Mouse (Mus musculus) lung, adult 2 months (tissue): ENCODE measurements at regions not wholly inside any gene's neighbourhood (a gene's known extent, or its start where the extent isn't known, plus 50 kb on each side); places are given as distances from the start of the nearest gene placed in this dataset.

Experiments
- DNase-seq: peaks from one replicate; pipeline ENCODE4 v3.0.0; 2022
- H3K4me1 ChIP-seq: fragments of 200-500 bp; 2 replicates; pipeline ENCODE4 v1.6.1; 2011; ENCODE audit warnings: low read length; ENCODE audit not compliant: control insufficient read depth, insufficient read depth
- H3K4me3 ChIP-seq: fragments of 200-500 bp; replicated peaks from 2 replicates; pipeline ENCODE3; 2011; ENCODE audit warnings: low read depth, mild to moderate bottlenecking, control low read depth, low read length; ENCODE audit errors: extremely low read depth
- CTCF ChIP-seq: fragments of 200-500 bp; IDR thresholded peaks from 2 replicates; pipeline ENCODE4 v1.5.1; 2011; ENCODE audit warnings: mild to moderate bottlenecking, low read length, control low read depth; ENCODE audit not compliant: insufficient read depth
- POLR2A ChIP-seq: fragments of 200-500 bp; IDR thresholded peaks from 2 replicates; pipeline ENCODE4 v1.6.1; 2011; ENCODE audit warnings: low read depth, mild to moderate bottlenecking, control low read depth, low read length, borderline replicate concordance; ENCODE audit errors: extremely low read depth
- WGBS: fragments of 180-500 bp; shearing (Covaris S2); methylation state at CpG from one replicate; pipeline ENCODE4 v1.1.7; 2018; 5-methylcytosine and 5-hydroxymethylcytosine counted together

DNA sequence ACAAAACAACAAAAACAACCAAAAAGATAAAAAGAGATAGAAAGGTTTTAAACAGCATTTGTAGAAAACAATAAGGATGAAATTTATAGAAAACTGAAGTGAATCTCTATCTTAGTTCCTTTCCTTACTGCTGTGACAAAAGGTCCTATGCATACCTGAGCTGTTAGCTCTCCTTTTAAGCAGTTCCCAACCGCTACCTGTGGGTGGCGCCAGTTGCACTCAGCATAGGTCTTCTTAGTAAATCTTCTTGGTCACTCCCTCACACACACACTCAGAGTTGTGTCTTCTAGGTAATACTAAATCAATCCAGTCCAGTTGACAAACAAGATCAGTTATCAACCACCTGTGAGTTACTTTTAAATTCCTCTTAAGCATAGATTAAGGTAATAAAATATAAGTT, 355.5 kb upstream of the Prkcq start:
- Histone ChIP-seq H3K4me1 (no peaks in the 10 kb centered on the region), H3K4me3 (no peak overlapping the region)
- DNase-seq: no peak
- WGBS: 26% methylated on average over 2 of the region's 2 CpGs
- TF ChIP-seq CTCF (no peak), POLR2A (no peak)

DNA sequence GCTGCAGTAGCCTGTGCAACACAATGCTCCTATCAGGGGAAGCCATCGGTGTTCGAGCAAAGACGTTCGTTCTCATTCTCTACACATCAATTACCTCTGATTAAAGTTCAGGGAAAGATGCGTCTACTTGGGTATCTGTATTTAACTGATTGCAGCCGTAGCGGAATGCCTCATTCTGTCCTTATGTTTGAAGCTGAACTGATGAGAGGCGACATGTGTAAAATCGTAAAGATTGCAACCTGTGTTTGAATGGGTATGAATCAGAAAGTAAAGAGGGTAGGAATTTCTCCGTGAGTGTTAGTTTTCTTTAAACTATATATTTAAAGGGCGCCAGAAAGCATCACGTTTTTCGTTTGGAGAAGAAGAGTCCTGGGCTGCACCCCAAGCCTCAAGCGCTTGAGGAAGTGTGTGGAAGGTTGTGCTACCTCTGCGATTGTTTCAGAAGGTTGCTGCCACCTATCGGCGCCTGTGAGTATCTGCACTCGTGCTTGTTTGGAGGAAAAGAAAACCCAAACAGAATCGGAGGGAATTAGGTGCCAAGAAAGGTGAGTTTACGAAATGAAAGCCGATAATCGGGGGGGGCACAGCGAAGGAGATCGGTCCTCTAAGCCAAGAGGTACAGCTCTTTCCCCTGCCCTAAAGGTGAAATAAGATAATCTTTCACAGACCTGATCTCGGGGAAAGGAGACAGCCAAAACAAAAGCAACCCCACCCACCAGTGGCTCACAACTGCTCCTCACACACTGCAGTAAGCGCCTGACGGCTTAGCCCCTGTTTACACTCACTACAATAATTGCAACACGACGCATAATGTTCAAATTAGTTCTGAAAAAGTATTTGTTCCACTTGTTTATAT, 346.4 kb upstream of the Prkcq start:
- Histone ChIP-seq H3K4me1 (no peaks in the 10 kb centered on the region), H3K4me3 (peak overlapping the region; percentile 37)
- TF ChIP-seq POLR2A (no peak), CTCF (peak; percentile 82)
- DNase-seq: peak; percentile 42
- WGBS: 25% methylated on average over 29 of the region's 29 CpGs

DNA sequence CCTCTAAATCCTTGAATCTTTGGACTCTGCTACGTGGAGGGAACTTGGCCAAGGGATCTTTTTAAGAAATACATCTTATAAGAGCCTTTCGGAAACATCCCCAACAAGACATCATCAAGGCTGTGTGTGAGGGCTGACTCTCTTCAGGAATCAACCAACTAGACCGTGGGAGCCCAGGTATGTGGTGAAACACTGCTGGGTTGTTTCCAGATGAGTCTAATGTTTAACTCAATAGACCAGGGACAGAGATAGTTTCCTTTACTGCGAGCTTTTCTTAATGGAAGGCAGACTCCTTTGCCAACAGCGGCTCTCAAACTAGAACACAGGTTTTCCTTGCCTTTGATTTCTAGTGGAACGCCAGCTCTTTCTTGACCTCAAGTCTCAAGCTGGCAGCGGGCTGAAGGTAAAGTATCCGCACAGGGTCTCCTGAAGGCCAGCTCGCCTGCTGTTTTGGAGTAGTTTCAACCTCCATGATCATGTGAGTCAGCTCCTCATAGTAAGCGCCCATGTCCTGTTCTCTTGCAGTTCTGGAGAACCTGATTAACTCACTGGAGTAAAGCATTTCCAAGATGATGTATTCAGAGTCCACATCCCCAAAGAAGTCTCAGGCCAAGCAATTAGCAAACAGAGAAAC, 345.7 kb upstream of the Prkcq start:
- Histone ChIP-seq H3K4me1 (no peaks in the 10 kb centered on the region), H3K4me3 (no peak overlapping the region)
- no peak for DNase-seq
- 62% methylated on average over 10 of the region's 10 CpGs for WGBS
- no peak for TF ChIP-seq POLR2A
- no peak for TF ChIP-seq CTCF

DNA sequence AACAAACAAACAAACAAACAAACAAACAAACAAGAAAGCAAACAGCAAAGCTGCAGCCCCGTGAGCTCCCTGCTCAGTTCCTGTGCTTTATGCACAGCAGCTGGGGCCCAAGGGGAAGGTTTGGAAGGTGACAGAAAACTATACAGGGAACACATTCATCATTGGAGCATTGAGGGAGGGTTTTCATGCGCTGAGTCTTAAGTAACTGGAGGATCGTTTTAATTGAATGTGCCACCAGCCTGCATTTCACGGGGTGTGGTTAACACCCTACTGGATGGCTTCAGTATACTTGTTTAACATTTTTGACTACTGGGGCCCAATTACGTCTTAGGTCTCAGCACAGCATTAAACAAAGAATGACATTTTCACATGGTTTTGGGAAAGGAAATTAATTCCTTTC, 331.9 kb upstream of the Prkcq start:
- no peak for TF ChIP-seq CTCF
- no peak for TF ChIP-seq POLR2A
- Histone ChIP-seq H3K4me3 (no peak overlapping the region), H3K4me1 (no peaks in the 10 kb centered on the region)
- WGBS: 64% methylated on average over 5 of the region's 5 CpGs
- DNase-seq: no peak

DNA sequence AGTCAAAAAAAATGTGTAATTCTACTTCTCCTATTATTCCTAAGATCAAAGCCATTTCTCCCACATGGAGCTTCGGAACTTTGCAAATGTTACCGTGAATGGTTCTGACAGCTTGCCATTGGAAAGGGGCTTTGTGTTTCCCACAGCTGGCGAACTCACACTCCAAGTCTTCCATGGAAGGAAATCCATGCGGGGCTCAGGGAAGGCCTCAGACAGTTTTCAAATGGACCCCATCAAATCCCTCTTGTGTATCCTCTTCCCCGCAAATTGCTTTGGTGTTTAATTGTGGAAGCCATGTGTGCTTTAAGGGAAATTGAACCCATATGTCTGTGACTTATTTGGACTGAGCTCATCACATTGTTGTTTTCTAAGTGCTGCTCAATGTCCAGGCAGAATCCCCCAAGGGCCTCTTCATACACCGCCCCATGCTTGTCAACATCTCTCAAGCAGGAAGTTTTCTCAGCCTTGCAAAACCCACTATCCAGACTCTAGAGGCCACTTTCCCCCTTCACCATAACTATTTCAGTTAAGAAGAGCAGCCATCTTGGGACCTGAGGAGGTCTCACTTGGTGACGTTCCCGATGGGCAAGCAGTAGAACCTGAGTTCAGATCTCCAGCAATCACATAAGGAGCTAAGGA, 310.1 kb upstream of the Prkcq start:
- Histone ChIP-seq H3K4me1 (no peaks in the 10 kb centered on the region), H3K4me3 (no peak overlapping the region)
- TF ChIP-seq CTCF (no peak), POLR2A (no peak)
- DNase-seq: no peak
- WGBS: 84% methylated on average over 8 of the region's 8 CpGs

DNA sequence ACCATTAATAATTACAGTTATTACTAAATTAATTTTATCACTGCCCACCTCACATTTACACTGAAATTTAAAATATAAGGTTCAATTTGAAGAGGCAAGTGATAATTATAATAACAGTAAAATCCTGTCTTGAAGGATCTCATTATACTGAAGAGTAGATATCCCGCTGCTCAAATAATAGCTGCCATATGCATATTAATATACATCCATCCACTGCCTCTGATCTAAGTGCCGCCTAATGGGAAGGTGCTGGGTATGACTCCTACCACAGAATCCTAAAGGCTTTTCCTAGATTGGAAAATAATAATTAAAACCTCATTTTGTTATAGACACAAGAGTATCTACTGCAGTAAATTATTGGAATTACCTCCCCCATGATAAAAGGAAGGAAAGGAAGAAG, 307.5 kb upstream of the Prkcq start:
- DNase-seq: no peak
- H3K4me3 ChIP-seq: no peak overlapping the region
- TF ChIP-seq POLR2A (no peak), CTCF (no peak)
- H3K4me1 ChIP-seq: no peaks in the 10 kb centered on the region
- 86% methylated on average over 2 of the region's 2 CpGs for WGBS

DNA sequence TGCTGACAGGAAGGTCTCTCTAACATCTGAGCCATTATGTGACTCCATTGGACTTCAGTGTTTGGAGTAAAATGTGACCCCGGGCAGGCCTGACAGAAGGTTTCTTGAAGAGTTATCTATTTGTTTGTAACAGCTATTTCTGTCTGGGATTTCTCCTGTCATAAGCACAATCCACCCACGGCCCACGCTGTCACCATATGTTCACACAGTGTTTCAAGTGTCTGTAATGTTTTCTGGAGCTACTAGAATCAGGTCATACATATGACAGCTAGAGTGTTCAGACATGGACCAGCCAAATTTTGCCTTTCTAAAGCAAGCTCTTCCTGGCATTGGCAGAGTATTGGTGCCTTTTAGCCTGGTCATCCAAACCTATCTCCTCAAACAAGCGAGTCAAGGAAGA, 297.6 kb upstream of the Prkcq start:
- Histone ChIP-seq H3K4me3 (no peak overlapping the region), H3K4me1 (no peaks in the 10 kb centered on the region)
- 78% methylated on average over 4 of the region's 4 CpGs for whole genome bisulfite sequencing
- TF ChIP-seq POLR2A: no peak
- no peak for DNase-seq

DNA sequence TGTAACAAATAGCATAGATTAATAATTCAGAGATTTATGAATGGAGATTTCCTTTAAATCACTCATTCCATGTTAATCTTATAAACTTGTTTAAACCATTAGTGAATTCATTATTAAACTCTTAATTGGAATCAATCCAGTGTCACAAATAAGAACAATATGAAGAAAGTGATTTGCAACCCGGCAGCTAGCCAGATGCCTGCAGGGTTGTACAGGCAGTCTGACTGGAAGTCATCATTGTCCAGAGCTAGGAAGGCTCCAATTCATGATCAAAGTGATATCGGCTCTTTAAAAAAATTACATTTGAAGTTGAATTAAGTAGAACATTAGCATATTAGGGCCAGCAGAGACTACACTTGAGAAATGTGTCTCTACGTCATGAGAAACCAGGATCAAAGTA, 270.0 kb upstream of the Prkcq start:
- 81% methylated on average over 3 of the region's 3 CpGs for WGBS
- Histone ChIP-seq H3K4me1 (no peaks in the 10 kb centered on the region), H3K4me3 (no peak overlapping the region)
- DNase-seq: no peak
- TF ChIP-seq POLR2A (no peak), CTCF (no peak)

DNA sequence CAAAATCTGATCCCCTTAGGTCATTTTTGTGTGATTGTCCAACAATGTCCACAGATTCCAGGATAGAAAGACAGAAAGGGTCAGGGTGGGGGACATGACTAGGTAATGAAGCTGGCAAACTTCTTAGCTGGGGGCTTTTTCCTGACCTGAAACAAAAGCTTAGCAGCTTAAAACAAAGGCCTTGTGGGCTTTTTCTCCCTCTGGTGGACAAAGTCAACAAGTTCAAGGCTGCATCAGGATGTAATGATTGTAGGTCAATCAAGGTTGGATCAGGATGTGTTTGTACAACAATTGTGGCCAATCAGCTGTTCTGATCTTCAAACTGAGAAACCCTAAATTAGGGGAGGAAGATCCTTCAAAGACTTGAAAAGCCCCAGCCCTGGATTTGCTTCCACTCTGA, 252.0 kb upstream of the Prkcq start:
- TF ChIP-seq CTCF: no peak
- TF ChIP-seq POLR2A: no peak
- Histone ChIP-seq H3K4me3 (no peak overlapping the region), H3K4me1 (no peaks in the 10 kb centered on the region)
- no peak for DNase-seq
